Mouse (Mus musculus) testis, adult 2 months (tissue): Measurements from ENCODE around the gene Plcb2. TPM values are rescaled to one million over a fixed set of nuclear protein-coding genes. Genes with fewer than 3 reads are reported as not detected.

Experiments used
- H3K27ac ChIP-seq: fragments of 200-500 bp; 2 replicates; pipeline ENCODE4 v1.5.1; 2012; ENCODE audit warnings: low read depth, low read length; ENCODE audit not compliant: control insufficient read depth, insufficient read depth
- H3K27me3 ChIP-seq: fragments of 200-500 bp; 2 replicates; pipeline ENCODE4 v1.6.1; 2012; ENCODE audit warnings: mild to moderate bottlenecking, low read length, moderate library complexity; ENCODE audit not compliant: control insufficient read depth, insufficient read depth
- H3K36me3 ChIP-seq: fragments of 200-500 bp; 2 replicates; pipeline ENCODE4 v1.6.1; 2012; ENCODE audit warnings: mild to moderate bottlenecking, low read length; ENCODE audit not compliant: control insufficient read depth, insufficient read depth
- H3K4me1 ChIP-seq: fragments of 200-500 bp; 2 replicates; pipeline ENCODE4 v1.6.1; 2012; ENCODE audit warnings: low read length; ENCODE audit not compliant: control insufficient read depth, insufficient read depth
- H3K4me3 ChIP-seq: fragments of 200-500 bp; 2 replicates; pipeline ENCODE4 v1.5.1; 2012; ENCODE audit warnings: low read depth, mild to moderate bottlenecking, low read length, moderate library complexity, mixed read lengths; ENCODE audit not compliant: control insufficient read depth
- CTCF ChIP-seq: fragments of 200-500 bp; IDR thresholded peaks from 2 replicates; pipeline ENCODE4 v1.5.1; 2012; ENCODE audit warnings: low read depth, mild to moderate bottlenecking, inconsistent platforms, low read length, moderate library complexity; ENCODE audit not compliant: control insufficient read depth, insufficient read depth, insufficient replicate concordance
- POLR2A ChIP-seq: fragments of 200-500 bp; IDR thresholded peaks from 2 replicates; pipeline ENCODE4 v1.6.1; 2012; ENCODE audit warnings: low read depth, mild to moderate bottlenecking, inconsistent platforms, low read length, moderate library complexity; ENCODE audit not compliant: control insufficient read depth
- polyA plus RNA-seq: library from polyadenylated mRNA; depleted of rRNA; stranded (reverse); fragments of >200 nt; gene quantifications from 2 replicates; pipeline ENCODE4 v1.2.3, GENCODE M21; 2012

Plcb2 gene
- polyA plus RNA-seq, 1 experiment, result 17.9 TPM

GRCm38 (mm10) chr2:118764875-118765274 is 36.6 kb upstream of the Plcb2 start:
- no peak overlapping the region for H3K4me3 ChIP-seq
- no peaks in the 10 kb centered on the region for H3K27me3 ChIP-seq
- H3K27ac ChIP-seq, result no peak overlapping the region
- TF ChIP-seq CTCF, result no peak
- no peak for TF ChIP-seq POLR2A
- peaks cover 43% of the 10 kb centered on the region for H3K4me1 ChIP-seq
- H3K36me3 ChIP-seq, result no peaks in the 10 kb centered on the region

- Histone ChIP-seq H3K4me3 (no peak overlapping the region), H3K27ac (no peak overlapping the region), H3K36me3 (no peaks in the 10 kb centered on the region), H3K27me3 (no peaks in the 10 kb centered on the region), H3K4me1 (peaks cover 43% of the 10 kb centered on the region)
- TF ChIP-seq POLR2A (no peak), CTCF (peak; percentile 46)
These were observed 36.0 kb upstream of the Plcb2 start for GRCm38 (mm10) chr2:118764094-118764831.

- Histone ChIP-seq H3K4me1 (peaks cover 43% of the 10 kb centered on the region), H3K36me3 (no peaks in the 10 kb centered on the region), H3K4me3 (no peak overlapping the region), H3K27me3 (no peaks in the 10 kb centered on the region), H3K27ac (peak overlapping the region; percentile 56; the same call in 1 of the 2 replicates)
- no peak for TF ChIP-seq POLR2A
- no peak for TF ChIP-seq CTCF
These were observed 35.2 kb upstream of the Plcb2 start for GRCm38 (mm10) chr2:118763469-118763868.

GRCm38 (mm10) chr2:118762784-118763148 is 34.5 kb upstream of the Plcb2 start:
- Histone ChIP-seq H3K36me3 (no peaks in the 10 kb centered on the region), H3K4me3 (no peak overlapping the region), H3K27me3 (no peaks in the 10 kb centered on the region), H3K4me1 (peaks cover 43% of the 10 kb centered on the region), H3K27ac (peak overlapping the region; percentile 56)
- no peak for TF ChIP-seq CTCF
- no peak for TF ChIP-seq POLR2A

- H3K36me3 ChIP-seq, result no peaks in the 10 kb centered on the region
- no peaks in the 10 kb centered on the region for H3K27me3 ChIP-seq
- peak within 1 kb of the TSS; percentile 79 for H3K27ac ChIP-seq
- peaks cover 42% of the 10 kb centered on the region for H3K4me1 ChIP-seq
- TF ChIP-seq POLR2A (no peak), CTCF (no peak)
- peak within 1 kb of the TSS; percentile 48 for H3K4me3 ChIP-seq
These were observed 33.9 kb upstream of the Plcb2 start, which contains the start of gene Ccdc9b for GRCm38 (mm10) chr2:118761906-118762783. Gene Ccdc9b (minus strand): TSS chr2:118762661.

GRCm38 (mm10) chr2:118761358-118761757 is 33.1 kb upstream of the Plcb2 start:
- H3K27ac ChIP-seq, result no peak overlapping the region; the same call in 1 of the 2 replicates
- no peaks in the 10 kb centered on the region for H3K36me3 ChIP-seq
- no peaks in the 10 kb centered on the region for H3K27me3 ChIP-seq
- TF ChIP-seq POLR2A (no peak), CTCF (no peak)
- H3K4me3 ChIP-seq, result no peak overlapping the region
- H3K4me1 ChIP-seq, result peaks cover 34% of the 10 kb centered on the region

- H3K4me1 ChIP-seq, result peaks cover 25% of the 10 kb centered on the region
- no peak overlapping the region for H3K4me3 ChIP-seq
- TF ChIP-seq POLR2A (no peak), CTCF (no peak)
- H3K27ac ChIP-seq, result no peak overlapping the region
- no peaks in the 10 kb centered on the region for H3K27me3 ChIP-seq
- no peaks in the 10 kb centered on the region for H3K36me3 ChIP-seq
These were observed 32.2 kb upstream of the Plcb2 start for GRCm38 (mm10) chr2:118760311-118761025.
